Mouse (Mus musculus): ENCODE measurements around the gene Supt6.
"Not testable (repeated sequence)": the region's sequence is repeated elsewhere in the genome, so short reads cannot be mapped to it uniquely, and the experiment has no call there.

Gene Supt6

DNA sequence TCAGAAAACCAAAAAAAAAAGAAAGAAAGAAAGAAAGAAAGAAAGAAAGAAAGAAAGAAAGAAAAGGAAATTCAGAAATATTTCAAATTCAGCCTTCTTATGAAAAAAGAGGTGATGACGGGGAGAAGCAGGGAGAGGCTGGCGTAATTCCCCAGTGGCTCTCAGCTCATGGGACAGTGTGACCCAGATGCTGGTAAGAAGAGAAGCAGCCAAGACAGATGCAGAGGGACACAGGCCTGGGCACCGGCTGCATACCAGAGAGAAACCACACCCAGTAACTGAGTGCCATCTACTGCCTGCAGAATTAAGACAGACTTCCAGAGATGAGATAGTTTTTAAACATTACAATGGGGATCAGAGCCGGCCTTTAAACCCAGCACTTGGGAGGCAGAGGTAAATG is 22.2 kb downstream of the Supt6 start:
- DNase-seq (ENCODE audit: extremely low read depth, low read depth, low spot score): no peak

DNA sequence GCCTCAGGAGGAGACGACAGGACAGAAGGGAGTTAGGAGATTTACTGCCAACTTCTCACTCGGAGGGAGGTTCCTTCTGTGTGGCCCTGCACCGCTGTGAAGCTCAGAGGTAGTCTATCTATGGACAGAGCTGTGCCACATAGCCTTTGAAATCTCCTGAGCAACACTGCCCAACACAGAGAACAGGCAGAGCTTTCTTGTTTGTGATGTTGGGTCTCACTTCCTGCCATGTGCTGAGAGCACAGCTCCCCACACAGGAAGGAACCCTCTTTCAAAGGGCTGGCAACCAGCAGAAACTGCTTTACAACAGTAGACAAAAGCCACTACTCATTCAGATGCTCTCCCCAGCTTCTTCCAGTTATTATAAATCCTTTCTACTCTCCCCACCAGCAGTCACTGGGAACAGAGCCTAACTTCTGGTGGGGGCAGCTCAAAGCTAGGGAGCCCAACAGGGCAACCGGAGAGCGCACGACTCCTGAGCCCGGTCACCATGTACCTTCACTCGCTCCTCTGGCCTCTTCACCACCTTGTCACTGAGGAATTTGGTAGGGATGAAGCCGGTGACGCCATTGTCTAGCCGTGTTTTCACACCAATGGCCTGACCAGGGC is 30.0 kb downstream of the Supt6 start:
- DNase-seq (ENCODE audit: extremely low read depth, low read depth, low spot score): no peak

DNA sequence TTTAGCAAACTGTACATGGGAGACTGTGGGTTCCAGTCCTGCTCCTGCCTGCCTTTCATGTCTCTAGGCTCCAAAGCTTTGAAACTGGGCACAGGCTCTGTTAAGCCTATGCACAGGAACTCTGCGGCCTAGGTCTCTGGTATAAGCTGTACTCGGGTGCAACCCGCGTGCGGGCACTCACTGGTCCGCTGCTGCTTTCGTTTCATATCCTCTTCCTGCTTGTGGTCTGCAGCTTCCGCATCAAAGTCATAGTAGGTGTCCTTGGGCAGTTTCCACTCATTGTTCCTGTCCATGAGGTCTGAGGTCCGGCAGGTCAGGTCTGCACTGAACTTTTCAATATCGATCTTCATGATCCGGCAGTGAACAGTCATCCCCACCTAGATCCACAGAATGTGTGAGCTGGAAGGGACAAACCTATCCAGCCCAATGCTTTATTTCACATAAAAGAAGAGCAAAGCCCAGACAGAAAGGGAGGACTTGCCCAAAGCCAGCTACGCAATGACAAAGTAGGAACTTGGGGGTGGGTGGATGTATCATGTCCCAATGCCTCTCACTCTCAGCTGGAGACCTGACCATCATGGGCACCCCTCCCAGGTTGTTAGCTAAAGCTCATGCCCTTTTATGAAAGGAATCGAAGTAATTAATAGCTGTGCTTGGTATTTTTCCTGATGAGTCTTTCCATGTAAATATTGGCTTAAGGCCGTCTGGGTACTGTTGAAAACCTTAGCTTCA is 32.5 kb downstream of the Supt6 start:
- DNase-seq (ENCODE audit: extremely low read depth, low read depth, low spot score): no peak

DNA sequence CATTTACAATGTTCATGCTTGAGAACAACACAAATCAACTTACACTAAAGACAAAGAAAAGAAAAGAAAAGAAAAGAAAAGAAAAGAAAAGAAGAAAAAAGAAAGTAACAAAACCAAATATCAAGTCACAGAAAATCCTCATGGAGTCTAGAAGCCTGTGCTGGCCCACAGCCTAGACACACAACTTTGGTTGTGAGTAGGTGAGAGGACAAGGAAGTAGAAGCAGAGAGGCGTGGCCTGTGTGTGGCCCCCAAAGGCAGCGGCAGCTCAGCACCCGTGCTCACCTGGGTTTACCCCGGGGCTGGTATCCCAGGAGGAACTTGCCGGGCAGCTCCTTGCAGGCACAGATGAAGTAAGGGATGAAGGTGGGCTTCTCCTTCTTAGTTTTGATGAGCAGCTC is 34.3 kb downstream of the Supt6 start:
- no peak for DNase-seq (ENCODE audit: extremely low read depth, low read depth, low spot score)

DNA sequence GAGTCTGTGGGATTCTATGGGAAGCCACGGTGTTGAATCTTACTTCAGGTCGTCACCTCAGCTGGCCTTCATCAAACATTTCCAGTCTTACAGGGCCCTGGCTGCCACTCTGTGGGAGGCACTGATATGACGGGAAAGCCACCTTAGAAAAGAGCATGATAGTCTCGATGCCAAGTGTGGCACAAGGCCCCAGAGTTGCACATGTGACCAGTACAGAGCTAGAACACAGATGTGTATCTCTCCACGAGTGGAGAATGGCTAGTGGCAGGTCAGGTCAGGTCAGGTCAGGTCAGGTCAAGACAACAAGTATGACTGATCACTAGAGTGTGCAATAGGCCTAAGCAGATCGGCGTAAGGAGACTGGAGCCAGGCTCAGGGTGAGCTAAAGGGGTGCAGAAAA is 35.2 kb downstream of the Supt6 start:
- DNase-seq (ENCODE audit: extremely low read depth, low read depth, low spot score): peak; percentile 68

DNA sequence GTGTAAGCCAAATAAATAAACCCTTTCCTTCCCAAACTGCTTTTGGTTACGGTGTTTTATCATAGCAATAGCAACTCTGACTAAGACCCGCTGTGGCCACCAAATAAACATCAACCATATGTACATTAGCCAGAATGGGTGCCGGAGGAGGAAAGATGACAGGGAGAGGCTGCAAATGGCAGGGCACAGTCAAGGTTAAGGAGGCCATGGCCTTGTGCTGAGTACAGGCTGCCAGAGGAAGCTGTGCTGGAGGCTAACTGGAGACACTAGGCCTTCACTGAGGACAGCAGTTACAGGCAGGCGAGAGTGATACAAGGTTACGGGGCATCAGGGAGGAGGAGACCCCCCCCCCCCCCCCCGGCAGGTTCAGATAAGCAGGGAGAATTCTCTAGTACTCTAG is 35.9 kb downstream of the Supt6 start:
- DNase-seq (ENCODE audit: extremely low read depth, low read depth, low spot score): no peak

DNA sequence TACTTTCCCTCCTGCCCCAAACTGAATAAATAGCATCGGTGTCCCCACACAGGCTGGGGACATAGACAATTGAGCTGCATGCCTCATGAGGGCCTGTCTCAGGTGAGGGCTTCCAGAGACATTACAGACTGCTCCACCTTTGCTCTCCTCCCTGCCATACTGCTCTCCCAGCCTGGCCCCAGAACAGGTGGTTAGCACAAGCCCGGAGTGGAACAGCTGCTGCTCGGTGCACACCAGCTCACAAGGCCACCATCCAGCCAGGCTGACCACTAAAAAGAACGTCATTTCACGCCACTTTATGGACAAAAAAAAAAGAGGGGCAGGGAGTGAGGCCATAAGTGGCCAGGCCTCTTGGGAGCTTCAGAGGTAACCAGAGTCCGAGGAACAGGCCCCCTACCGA is 38.6 kb downstream of the Supt6 start:
- no peak for DNase-seq (ENCODE audit: extremely low read depth, low read depth, low spot score)

DNA sequence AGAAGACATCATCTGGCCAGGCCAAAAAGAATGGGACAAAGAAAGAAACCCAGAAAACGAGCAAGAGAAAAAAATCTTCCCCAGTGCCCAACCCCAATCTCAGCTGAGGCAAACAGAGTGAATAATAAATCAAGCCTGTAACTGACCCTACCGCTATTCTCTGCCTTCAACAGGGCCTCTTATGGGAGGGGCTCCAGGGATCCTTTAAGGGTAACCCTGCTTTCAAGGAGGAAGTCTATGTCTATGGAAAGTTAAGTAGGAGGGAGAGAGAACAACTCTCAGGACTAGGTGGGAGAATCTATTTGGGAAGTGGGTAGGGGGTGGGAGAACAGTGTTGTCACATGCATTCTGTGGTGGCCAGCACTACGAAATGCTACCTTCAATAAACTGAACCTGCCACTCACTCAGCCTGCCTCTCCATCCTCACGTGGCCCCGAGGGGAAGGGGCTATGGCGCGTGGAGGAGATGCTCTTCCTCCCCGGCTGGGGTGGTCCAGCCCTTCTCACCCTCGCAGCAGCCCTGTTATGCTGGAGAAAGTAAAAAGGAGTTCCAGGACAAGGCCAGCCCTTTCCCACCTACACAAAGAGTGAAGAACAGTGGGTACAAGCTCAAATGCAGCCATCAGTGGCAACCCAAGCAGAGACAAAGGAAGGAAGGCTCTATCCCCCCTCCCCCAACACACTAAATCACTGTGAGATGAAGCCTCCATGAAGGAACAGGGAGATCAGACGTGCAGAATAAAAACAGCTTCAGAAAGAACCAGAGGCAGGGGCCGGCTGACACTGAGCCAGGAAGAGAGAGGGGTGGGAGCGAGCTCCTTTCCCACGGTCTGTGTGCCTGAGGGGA is 40.2 kb downstream of the Supt6 start:
- no peak for DNase-seq (ENCODE audit: extremely low read depth, low read depth, low spot score)

DNA sequence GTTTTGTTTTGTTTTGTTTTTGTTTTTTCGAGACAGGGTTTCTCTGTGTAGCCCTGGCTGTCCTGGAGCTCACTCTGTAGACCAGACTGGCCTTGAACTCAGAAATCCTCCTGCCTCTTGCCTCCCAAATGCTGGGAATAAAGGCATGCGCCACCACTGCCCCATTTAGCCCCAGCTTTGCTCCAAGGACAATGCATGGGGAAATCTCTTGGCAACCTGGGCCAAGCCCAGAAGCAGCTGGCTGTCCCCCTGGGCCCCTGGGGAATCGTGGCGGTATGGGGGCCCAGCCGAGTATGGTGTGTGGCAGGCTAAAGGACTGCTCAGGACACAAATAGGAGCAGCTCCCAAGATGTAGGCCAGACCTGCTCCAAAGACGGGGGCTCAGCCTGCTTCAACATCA is 41.5 kb downstream of the Supt6 start:
- no peak for DNase-seq (ENCODE audit: extremely low read depth, low read depth, low spot score)

DNA sequence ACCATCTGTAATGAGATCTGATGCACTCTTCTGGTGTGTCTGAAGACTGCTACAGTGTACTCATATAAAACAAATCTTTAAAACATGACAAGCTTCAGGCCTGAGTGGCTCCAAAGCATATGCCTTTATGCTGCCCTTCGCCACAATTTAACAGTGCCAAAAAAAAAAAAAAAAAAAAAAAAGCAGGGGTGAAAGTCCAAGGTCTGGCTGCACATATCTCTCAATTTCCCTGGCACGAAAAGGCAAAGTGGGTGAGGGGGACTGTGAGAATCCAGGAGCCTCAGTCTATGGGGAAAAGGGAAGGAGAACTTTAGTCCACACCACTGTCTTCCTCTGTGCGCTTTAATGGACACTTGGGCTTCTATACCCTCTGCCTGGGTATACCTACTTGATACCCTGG is 43.4 kb downstream of the Supt6 start:
- no peak for DNase-seq (ENCODE audit: extremely low read depth, low read depth, low spot score)

DNA sequence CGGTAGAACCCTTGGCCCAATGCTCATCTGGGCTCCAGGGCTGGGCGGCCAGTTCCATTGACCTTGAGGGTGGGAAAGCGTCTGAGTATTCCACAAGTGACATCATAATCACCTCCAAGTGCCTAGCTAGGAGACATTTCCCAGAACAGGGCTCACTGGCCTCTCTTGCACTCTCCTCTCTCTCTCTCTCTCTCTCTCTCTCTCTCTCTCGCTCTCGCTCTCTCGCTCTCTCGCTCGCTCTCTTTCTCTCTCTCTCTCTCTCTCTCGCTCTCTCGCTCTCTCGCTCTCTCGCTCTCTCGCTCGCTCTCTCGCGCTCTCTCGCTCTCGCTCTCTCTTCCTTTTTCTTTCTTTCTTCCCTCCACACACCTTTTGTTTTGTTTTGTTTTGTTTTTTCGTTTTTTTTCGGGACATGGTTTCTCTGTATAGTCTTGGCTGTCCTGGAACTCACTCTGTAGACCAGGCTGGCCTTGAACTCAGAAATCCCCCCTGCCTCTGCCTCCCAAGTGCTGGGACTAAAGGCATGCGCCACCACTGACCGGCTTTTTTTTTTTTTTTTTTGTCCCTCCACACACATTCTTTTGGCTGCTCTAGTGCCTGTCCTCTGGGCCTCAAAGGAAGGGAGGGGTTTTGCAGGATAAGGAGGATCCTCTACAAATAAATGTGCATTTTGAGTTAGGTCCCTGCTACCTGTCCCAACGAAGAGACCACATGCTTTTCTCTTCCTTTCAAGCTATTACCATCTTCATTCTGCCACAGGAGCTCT is 50.5 kb downstream of the Supt6 start:
- DNase-seq (ENCODE audit: extremely low read depth, low read depth, low spot score): no peak

DNA sequence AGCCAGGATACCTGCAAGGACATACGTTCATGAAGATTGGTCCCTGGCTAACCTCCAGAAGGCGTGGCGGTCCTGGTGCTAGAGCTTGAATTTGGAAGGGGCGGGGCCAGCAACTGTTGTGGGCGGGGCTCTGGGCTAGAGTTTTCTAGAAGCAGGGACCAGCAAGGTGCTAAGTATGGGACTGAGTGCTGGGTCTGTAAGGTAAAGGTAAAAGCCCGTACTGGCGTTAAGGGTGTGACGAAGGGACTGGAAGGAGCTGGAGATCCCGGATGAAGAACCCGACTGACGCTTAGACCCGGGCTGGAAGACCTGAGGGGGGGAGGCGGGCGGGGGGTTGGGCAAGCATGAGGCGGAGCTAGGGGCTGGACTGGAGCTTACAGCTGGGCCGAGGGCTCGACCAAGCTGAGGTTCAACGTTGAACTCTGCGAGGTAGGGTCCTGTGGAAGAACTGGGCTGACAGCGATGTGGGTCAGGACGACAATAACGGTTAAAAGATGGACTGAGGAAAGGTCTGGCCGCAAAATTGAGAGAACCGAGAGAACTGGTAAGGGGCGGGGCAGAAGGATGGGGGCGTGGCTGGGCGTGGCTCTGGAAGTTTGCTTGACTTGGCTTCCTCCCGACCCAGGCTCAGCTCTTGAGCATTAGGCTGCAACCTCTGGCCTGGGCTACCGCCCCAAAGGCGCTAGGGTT is 51.2 kb downstream of the Supt6 start:
- DNase-seq (ENCODE audit: extremely low read depth, low read depth, low spot score): no peak

DNA sequence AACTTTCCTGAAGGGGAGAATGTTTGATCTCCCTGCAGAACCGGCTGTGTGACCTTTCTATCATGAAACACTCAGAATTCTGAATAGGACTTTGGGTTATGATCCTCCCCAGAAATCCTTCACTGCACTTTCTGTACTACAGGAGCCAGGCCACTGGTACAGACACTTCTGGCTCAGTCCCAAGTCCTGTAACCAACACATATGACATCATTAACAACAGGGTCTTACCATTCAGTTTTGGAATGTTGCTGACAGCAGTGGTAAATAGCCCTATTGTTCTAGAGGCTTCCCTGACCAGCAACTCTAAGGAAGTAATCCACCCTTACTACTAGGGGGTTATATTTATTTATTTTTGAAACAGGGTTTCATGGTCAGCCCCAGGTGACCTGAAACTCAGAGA is 52.7 kb downstream of the Supt6 start, which contains the start of gene Proca1:
Proca1 (plus strand) TSS at position 280 of the 400 bp plus-strand sequence.
- no peak for DNase-seq (ENCODE audit: extremely low read depth, low read depth, low spot score)

DNA sequence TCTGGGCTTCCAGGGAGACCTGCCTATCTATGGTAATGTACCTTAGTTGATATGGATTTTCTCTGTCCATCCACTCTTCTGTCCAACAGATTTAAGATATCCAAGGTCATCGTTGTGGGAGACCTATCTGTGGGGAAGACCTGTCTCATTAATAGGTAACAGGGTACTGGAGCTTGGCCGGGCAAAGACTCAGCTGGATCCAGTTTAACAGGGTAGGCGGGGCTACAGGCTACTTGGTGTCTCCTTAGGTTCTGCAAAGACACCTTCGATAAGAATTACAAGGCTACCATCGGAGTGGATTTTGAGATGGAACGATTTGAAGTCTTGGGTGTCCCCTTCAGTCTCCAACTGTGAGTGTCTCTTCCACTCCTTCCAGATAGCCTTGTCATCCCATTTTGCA is 55.7 kb downstream of the Supt6 start:
- no peak for DNase-seq (ENCODE audit: extremely low read depth, low read depth, low spot score)

DNA sequence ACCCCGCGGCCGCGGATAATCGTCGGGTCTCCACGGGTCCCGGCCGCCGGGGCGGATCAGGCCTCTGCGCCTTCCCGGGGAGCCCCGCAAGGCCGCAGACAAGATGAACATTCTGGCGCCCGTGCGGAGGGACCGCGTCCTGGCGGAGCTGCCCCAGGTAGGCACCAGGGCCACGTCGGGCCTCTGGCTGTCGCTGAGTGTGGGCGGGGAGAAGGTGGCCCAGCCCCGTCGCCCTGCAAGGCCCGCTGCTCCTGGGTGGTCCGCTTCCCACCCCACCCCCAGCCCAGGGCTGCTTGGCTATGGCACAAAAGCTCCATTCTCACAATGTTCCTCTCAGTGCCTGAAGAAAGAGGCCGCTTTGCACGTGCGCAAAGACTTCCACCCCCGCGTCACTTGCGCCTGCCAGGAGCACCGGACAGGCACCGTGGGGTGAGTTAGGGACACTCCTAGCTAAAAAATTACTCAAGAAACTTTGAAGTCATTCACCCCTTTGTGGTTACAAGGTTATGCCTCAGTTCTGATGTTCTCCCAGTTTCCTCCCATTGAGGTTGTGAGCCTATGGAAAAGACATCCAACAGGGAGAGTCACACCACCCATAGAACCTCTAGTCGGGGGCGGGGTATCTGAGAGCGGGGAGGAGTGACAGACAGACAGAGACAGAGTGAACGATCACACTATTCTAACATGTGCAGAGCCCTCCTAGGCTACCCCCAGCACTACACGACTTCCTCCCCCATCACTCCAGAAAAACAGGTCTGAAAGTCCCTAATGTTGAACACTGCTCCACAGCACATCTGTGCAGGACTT is 56.4 kb downstream of the Supt6 start:
- no peak for DNase-seq (ENCODE audit: extremely low read depth, low read depth, low spot score)

DNA sequence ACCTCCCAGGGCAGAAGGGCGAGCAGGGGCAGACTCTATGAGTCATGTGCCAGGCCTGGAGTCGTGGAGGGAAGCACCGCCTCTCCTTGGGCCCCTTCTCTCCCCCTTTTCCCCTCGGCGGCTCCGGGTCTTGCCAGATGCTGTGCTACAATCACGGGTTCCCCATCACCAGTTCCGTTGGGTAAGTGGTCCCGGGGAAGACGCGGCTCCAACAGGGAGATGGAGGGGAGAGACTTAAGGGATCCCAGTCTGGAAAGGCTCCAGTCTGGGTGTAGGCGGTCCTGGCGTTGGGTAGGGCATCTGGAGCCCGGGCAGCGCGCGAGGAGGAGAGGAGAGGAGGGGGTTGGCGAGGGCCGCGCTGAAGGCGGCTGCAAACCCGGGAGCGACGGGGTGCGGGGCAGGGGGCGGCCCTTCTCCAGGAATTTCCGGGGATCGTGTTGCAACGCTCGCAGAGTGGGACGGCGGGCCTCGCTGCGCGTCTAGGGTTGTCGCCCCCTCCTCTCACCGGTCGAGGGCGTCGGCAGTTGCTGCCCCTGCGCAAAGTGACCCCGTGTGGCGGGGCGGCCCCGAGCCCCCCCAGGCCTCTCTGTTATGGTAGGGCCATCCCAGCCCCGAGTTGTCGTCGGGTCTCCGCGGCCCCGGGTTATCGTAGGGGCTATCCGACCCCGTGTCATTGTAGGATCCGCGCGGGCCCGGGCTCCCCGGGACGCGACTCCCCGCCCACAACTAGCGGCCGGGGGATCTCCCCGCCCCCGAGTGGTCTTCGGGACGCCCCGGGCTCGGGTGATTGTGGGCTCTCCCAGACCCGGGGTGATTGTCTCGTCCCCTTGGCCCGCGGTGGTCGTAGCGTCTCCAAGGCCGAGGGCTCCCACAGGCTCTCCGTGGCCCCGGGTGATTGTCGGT is 57.2 kb downstream of the Supt6 start, which contains the start of gene Rab34:
Rab34 (plus strand) TSS at position 100 of the 903 bp plus-strand sequence.
- no peak for DNase-seq (ENCODE audit: extremely low read depth, low read depth, low spot score)

DNA sequence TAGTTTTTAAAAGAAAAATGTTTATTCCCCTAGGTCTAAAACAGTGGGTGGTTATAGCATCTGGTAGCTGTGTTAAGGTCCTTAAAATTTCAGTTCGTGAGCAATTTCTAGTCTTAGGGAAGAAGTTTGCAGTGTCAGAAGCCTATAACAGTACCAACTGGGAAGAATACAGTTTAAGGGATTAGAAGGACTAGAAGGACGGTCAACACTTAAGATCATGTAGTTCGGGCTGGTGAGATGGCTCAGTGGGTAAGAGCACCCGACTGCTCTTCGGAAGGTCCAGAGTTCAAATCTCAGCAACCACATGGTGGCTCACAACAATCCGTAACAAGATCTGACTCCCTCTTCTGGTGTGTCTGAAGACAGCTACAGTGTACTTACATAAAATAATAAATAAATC is 61.1 kb downstream of the Supt6 start:
- DNase-seq (ENCODE audit: extremely low read depth, low read depth, low spot score): not testable (repeated sequence)

DNA sequence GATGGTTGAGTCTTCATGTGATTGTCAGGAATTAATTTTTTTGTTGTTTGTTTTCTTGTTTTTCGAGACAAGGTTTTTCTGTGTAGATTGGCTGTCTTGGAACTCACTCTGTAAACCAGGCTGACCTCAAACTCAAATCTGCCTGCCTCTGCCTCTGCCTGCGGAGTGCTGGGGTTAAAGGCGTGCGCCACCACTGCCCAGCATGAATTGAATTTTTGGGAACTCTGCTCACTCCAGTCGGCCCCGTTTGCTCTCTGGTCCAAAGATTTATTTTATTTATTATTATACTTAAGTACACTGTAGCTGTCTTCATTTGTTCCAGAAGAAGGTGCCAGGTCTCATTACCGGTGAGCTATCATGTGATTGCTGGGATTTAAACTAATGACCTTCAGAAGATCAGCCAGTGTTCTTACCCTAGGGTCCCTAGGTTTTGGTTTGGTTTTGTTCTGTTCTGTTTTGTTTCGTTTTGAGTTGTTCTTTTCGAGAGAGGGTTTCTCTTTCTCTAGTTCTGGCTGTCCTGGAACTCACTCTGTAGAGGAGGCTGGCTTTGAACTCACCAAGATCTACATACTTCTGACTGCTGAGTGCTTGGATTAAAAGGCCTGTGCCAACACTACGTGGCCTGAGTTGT is 61.8 kb downstream of the Supt6 start:
- DNase-seq (ENCODE audit: extremely low read depth, low read depth, low spot score): no peak

Measured in fat pad, adult 2 months (tissue).